Mouse (Mus musculus) c-Kit-positive CD71-positive TER-119-negative erythroid progenitor cells, embryonic 14.5 days (primary cell): ENCODE measurements around the gene Rabep1.
"Not testable (repeated sequence)": the region's sequence is repeated elsewhere in the genome, so short reads cannot be mapped to it uniquely, and the experiment has no call there.

Source experiments
- DNase-seq: peaks from one replicate; pipeline ENCODE4 v3.0.0-alpha.2; 2013; ENCODE audit warnings: low read depth

Gene Rabep1

DNA sequence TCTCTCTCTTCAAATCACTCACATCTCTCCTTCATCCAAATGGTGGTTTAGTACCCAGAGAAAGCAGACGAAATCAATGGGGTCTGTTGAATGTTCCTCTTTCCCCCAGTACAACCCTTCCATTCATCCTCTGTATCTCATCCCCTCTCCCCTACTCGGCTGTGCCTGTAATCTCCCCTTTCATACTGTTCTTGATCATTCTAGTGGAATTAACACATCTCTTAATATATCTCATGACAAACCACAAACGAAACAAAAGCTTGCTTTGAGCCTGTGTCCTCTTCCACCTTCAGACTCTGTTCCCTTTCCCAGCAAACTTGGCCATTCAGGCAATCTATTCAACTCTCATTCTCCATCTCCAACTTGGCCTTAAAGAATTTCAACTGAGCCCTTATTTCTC, 13.4 kb upstream of the Rabep1 start:
- no peak for DNase-seq

DNA sequence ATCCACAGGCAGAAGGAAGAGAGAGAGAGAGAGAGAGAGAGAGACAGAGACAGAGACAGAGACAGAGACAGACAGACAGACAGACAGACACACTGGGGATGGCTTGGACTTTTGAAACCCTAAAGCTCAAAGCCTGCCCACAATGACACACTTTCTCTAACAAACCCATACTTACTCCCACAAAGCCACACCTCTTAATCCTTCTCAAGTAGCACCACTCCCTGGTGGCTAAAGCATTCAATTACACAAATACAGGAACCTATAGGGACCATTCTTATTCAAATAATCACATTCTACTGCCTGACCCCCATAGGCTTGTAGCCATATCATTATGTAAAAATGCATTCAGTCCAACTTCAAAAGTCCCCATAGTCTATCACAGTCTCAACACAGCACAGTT, 11.2 kb upstream of the Rabep1 start:
- no peak for DNase-seq

DNA sequence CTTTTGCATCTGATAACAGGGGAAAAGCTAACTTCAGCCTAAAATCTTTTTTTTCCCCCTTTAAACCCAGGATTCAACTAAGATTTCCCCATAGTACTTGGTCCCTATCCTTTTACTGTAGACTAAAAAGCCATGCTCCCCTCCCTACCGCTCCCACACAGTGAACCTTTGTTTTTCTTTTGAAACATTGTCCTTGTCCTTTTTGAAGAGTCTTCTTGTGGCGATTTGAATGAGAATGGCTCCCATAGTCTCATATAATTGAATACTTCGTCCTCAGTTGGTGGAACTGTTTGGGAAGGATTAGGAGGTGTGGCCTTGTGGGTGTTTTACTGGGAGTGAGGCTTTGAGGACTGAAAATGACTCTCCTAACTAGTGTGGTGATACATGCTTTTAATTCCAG, 10.7 kb upstream of the Rabep1 start:
- no peak for DNase-seq

DNA sequence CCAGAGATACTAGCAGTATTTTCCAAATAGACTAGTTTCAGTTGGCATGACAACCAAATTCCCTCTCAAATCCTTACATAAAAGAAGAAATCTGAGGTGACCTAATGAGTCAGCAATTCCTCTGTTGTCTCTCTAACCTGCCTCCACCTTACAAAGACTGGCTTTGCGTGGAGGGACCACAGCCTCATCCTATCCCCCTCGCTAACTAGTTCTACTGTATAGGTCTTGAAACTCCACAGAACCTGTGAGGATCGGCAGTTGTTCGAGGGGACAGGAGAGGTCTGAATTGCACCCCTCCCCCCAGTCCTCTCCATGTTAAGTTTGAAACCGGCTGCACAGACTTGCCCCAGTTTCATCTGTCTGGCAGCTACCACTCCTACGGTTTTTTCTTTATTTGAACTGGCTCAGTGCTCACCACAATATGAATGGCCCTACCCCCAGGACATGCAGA, 9.2 kb upstream of the Rabep1 start:
- DNase-seq, result no peak

DNA sequence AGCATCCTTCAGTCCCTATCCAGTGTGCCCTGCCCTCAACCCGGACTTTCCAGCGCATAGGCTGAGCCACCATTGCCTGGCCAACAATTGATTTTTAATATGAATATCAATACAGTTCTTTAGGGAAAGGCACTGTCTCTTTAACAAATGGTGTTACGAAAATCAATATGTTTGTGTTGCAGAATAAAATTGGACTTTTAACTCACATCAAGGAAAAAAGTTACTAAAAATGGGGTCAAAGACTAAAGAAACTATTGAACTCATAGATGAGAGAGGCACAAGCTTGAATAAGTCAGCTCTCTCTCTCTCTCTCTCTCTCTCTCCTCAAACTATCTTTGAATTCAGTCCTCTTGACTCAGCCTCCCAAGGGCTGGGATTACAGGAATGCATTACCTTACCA, 7.5 kb upstream of the Rabep1 start:
- no peak for DNase-seq

DNA sequence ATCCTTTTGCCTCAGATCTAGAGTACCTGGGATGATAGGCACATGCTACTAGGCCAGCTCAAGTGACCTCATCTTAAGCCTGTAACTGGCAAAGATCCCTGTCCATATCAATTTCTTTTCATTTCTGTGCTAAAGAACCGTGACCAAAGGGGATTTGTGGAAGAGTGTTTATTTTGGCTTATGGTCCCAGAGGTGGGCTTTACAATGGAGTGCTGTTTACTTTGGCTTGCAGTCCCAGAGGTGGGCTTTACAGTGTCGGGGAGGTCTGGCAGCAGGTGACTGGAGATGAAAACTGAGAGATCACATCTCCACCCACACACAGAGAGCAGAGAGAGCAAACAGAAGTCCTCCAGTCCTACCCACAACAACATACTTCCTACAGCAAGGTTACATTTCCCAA, 6.0 kb upstream of the Rabep1 start:
- DNase-seq, result no peak

DNA sequence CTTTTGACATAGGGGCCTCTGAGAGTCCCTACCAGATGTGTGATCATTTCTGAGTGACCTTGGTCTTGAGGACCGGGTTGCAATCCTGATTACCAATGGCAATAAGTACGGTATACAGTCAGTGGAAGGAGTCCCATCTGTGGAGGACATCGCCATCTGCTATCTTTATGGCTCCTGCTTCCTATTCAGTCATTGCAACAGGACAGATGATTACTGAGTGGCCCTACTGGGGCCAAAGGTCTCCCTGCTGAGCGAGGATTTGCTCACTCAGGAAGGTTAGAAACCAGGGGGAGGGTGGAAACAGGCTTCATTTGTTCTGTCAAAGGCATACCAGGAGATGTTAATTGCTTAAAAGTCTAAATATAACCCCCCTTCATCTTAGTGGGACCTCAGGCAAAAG, 1.6 kb upstream of the Rabep1 start:
- DNase-seq, result no peak

DNA sequence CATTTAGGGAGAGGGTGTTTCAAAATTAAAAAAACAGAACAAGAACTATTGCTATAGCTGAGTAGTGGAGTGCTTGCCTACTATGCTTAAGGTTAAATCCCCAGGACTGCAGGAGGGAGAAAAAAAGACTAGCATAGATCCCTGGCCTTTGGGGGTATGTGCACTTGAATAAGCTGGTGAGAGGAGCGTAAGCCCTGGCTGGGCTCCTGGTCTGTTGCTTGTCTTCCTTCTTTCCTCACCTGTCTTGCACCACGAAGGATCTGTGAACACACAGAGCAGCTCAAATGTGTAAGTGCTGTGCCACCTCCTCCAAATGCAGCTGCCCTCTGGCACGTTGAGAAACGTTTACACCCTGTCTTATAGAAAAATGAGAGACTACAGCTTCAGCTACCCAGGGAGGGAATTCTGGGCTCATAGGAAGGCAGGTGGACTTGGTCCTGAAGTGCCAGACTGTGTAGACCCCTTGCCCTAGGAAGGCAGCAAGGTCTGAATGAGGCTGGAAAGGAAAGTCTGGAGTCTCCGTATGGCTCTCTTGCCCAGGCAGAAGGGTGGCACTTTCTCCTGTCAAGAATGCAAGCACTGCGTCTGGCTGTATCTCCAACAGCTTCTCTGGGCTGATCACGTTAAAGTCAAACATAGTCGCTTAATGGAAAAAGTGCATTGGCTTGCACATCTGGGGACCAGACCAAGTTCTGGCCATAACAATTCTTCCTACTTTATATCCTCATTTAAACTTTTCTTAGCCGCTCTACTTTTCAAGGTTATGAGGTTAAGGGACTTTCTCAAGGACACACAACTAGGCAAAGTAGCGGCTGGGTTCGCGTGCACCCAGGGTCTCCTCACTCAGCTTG, 652 bp upstream of the Rabep1 start:
- no peak for DNase-seq

DNA sequence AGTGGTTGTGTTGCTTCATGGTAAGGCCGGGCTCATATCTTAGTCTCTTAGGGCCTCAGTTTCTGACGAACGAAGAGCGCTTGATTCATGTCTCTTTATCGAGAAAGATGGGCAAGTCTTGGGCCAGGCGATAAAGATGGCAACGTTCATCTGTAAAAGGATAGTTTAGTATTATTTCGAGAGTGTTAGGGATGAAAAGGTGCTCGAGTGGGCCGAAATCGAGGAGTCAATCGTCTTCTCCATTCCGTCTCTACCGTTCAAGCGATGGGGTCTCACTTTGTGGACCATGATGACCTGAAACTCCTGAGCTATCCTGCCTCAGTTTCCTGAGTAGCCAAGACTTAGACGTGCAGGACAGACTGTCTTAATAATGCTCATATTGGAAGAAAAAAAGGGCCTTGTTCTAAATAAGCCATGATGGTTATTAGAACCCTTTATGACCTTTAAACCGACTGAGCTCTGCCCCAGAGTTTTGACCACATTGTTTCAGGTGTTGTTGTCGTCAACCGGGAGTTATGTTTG, 940 bp downstream of the Rabep1 start:
- no peak for DNase-seq

DNA sequence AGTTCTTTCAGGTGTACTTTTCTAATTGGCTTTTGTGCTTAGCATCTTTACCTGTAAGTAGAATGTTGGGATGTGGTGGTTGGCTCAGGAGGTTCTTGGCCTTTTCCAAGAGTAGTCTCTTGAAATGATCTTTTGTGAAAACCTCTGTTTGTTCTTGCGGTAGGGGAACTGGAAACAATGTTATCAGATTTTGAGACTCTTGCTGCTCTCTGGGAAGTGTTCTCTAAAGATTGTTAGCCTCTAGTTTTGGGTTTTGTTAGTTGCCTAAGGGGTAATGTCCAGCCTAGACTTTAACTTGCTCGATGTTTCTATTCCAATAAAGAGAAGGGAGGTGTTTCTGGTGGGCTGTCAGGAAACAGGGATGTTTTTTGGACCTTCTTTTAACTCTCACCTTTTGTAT, 1.5 kb downstream of the Rabep1 start:
- no peak for DNase-seq

DNA sequence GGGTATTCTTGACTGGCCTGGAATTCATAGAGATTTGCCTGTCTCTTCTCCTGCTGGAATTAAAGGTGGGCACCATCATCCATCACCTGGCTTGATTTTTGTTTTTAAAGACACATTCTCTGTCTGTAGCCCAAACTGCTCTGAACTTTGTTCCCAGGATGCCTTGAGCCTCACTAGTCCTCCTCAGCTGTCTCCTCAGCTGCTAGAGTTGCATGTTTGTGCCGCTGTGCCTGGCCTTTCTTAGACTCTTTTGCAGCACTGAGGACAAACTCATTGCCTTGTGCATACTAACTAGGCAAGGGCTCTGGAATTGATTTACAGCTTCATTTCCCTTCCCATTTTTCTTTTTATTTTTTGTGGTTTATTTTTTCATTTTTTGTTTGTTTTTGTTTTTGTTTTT, 15.8 kb downstream of the Rabep1 start:
- no peak for DNase-seq

DNA sequence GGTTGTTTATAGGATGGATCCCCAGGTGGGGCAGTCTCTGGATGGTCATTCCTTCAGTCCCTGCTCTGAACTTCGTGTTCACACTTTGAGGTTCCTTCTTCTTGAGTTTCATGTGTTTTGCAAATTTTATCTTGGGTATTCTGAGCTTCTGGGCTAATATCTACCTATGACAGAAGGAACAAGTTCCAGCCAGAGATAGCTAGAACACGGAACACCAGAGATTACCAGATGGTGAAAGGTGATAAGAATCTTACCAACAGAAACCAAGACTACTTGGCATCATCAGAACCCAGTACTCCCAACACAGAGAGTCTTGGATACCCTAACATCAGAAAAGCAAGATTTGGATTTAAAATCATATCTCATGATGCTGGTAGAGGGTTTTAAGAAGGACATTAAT, 18.6 kb downstream of the Rabep1 start:
- DNase-seq, result not testable (repeated sequence)

DNA sequence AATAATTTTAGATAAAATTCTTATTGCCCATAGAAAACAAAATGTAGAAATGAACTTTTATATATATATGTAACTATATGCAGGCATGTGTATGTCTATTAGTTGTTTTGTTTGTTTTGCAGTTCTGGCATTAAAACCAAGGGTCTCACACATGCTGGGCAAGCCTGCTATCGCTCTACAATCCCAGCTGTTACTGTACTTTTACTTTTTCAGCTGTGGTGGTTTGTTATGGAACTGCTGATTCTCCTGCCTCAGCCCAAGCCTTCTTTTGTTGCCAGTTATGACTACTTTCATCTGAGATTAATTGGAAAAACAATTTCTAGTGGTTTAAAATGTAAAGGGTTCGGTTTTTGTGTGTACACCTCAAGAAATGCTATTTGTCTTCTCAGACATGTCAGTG, 20.6 kb downstream of the Rabep1 start:
- no peak for DNase-seq

DNA sequence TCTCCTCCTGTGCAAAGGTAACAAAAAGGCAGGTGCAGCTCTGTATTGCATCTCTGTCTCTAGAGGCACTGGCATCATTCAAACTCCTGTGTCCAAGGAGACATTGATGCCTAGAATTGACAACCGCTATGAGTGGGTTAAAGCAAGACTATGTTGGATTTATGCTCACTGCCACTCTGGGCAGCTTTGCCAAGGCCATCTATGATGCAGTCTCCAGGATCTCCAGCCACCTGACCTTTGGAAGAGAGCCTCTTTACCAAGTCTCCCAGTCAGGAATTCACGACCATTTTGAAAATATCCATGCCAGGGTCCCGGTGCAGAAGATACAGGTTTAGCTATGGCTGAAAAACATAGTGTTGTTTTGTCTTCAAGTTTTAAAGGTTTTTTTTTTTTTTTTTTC, 24.7 kb downstream of the Rabep1 start:
- DNase-seq, result no peak

DNA sequence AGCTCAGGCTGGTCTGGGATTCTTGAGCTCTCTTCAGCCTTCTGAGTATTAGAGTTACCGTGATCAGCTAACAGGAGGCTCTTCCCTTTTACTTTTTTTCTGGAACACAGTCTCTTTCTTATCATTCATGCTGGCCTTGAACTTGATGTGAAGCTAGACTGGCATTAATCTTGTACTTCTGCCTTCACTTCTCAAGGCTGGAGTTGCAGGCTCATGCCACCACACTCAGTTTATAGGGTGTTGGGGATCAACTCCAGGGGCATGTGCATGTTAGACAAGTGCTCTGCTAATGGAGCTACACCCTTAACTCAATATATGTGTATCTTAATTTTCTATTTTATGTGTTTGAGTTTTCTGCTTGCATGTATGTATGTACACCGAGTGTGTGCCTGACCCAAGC, 25.2 kb downstream of the Rabep1 start:
- no peak for DNase-seq

DNA sequence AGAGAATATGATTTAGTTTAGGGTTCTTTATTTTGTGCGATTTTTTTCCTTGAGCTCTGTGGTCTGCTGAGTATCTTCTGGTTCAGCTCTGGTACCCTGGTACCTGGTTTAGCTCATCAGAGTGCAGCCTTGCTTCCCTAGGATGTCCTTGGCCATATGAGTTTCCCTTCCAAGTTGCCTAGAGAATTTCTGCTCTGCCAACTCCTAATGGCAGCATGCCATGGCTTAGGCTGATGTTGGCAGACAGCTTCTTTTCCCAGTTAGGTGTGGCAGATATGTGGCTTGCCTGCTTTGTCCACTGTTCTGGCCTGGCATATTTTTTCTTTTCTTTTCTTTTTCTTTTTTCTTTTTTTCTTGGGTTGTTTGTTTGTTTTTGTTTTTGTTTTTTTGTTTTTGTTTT, 25.8 kb downstream of the Rabep1 start:
- DNase-seq, result no peak

DNA sequence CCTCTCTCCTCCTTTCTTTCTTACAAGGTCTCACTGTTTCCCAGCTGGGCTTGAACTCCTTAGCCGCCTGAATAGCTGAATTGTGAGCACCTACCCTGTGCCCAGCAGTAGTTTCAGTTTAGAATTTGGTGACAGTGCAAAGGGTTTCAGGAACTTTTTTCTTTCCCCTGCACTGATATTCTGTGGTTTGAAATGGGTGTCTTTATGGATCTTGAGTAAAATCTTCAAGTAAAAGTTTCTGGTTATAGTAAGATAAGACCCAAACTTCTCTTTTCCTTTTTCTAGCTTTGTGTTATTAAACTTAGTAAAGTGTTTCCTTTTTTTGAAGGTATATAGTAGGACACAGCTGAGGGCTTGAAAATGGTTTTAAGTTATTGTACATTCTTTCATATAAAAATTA, 26.5 kb downstream of the Rabep1 start:
- no peak for DNase-seq

DNA sequence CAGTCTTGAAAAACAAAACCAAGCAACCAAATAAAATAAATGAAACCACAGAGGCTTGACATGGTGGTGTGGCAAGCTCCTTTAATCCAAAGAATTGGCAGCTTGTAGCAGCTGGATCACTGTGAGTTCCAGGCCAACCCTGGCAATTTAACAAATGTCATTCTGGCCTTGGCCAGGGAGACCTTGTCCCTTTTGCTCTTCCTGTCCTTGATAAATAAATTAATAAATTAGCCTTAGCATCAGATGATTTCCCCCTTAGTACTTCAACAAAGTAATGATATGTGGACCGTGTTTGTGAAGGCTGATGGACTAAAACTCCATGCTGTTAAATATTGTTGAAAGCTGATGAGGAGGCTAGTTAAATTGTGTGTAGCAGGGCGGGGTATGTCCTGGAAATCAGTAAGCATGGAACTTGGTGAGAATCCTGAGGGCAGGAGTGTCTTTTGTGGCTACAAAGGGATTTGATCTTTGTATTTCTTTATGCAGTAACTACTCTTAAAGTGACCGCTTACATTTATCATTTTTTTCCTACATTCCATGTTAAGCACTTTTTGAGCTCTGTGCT, 27.3 kb downstream of the Rabep1 start:
- DNase-seq, result no peak

DNA sequence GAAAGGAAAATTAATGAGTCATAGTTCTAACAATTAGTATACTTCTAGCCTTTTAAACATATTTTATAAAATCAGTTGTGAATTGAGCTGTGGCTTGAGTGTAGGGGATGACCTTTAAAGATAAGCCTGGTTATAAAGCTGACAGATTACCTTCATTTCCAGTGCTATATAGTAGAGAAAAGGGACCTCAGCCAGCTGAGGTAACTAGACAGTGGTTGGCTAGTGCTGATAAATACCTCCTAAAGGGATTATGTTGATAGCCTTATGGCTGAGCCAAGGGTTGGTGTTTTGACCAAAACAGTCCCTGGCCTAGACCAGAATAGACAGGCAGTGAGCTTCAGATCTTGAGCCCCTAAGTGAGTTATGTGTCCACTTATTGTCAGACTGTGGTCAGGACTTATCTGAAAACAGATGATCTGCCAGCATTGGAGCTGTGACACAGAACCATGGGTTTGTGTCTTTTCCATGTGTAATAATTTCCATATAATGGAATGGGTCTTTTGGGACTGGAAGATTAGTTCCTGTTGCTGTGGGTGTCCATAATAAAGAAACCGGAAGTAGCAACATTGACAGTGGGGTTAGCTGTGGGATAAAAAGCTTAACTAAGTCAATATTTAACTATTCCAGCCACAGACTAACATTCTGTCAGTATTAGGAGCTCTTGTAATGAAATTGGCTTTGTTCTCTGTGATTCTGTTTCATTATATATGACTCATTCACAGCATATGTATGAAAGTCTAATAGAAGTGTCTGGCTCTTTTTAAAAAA, 29.5 kb downstream of the Rabep1 start:
- DNase-seq, result no peak

DNA sequence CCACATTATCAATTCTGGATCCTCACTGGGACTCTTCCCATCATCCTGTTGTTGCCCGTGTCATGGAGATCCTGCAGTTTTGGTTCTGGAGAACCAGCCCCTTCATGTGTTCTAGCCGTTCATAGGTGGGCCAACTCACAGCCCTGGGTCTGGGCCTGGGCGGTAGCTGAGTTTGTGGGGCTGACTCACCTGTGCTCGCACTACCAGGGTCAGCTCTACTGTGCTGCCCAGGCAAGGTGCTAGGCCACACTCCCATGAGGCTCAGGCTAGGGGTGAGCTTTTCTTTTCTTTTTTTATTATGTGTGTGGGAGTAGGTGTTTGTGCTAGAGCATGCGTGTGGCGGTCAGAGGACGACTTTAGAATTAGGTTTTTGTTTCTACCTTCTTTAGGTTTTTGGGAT, 33.1 kb downstream of the Rabep1 start:
- DNase-seq, result no peak

DNA sequence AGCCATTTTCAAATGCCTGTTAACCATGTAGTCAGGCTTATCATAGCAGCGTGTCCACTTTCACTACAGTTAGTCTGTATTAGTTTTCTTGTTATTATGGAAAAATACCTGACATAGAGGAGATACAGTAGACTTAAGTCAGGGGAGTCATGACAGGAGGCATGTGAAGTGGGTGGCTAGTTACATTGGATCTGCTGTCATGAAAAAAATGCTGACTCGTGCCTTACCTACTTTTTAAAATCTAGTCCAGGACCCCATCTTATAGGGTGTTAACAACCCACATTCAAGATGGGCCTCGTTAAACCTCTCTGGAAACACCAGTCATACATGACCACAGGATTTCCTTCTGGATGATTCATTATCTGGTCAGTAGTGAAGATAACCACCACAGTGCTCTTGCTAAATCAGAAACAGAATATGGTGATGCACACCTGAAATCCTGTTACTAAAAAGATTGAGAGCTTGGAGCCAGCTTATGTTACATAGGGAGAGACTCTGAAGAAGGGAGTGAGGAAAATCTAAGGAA, 38.4 kb downstream of the Rabep1 start:
- DNase-seq, result no peak

DNA sequence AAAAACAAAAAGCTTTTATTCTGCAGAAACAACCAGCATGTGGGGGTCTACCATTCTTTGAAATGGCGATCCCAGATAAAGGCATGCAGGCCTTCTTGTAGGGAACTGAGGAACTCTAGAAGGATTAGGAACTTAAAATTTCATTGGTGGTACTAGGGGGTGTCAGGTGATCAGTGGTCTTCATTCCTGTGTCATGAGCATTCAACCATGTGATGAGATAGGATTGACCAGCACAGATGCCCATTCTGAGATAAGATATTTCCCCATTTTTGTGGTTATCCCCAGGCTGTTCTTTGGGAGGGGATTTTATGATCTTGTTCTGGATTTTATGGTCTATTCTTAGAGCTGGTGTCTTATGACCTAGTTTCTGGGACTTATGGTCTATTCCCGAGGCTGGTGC, 46.1 kb downstream of the Rabep1 start:
- no peak for DNase-seq

DNA sequence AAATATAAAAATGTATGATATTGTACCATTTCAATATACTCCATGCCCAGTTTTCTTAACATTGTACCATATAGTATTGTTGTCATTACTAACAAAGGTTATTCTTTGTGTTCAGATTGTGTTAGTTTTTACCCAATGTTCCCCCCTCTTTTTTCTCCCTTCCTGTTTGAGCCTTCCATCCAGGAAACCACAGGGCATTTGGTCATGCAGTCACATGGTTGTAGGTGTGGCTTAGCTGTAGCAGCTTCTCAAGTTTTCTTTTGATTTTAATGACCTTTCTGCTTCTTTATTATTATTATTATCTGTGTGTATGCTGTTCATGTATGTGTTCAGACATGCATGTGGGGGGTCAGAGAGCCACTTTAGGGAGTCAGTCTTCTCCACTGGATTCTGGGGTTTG, 47.0 kb downstream of the Rabep1 start:
- DNase-seq, result no peak
